Mouse (Mus musculus) intestine, embryonic 14.5 days (tissue): ENCODE data around the gene Unc13a. TPM values are rescaled to one million over a fixed set of nuclear protein-coding genes. Genes with fewer than 3 reads are reported as not detected.

Experiments used
- ATAC-seq: fragments of 200-750 bp; cut with Nextera tagmentation; replicated peaks from 2 replicates; pipeline ENCODE4 v1.8.0; 2017; ENCODE audit warnings: low read depth, moderate number of reproducible peaks, moderate TSS enrichment, moderate library complexity; ENCODE audit not compliant: low FRiP score, low TSS enrichment
- DNase-seq: peaks from one replicate; pipeline ENCODE4 v3.0.0-alpha.2; 2018; ENCODE audit warnings: low spot score
- H3K27ac ChIP-seq: fragments of 300-500 bp; sonication (generic); 2 replicates; pipeline ENCODE4 v1.5.1; 2014; ENCODE audit warnings: low read depth, mild to moderate bottlenecking, control low read depth
- H3K27me3 ChIP-seq: fragments of 300-500 bp; sonication (generic); replicated peaks from 2 replicates; pipeline ENCODE4 v1.6.1; 2014; ENCODE audit warnings: low read length, control low read depth; ENCODE audit not compliant: control insufficient read depth, insufficient read depth
- H3K36me3 ChIP-seq: fragments of 300-500 bp; sonication (generic); 2 replicates; pipeline ENCODE4 v1.6.1; 2014; ENCODE audit warnings: low read length, control low read depth; ENCODE audit not compliant: control insufficient read depth, insufficient read depth
- H3K4me1 ChIP-seq: fragments of 300-500 bp; sonication (generic); replicated peaks from 2 replicates; pipeline ENCODE4 v1.6.1; 2014; ENCODE audit warnings: low read length, control low read depth, mixed read lengths; ENCODE audit not compliant: control insufficient read depth, insufficient read depth
- H3K4me2 ChIP-seq: fragments of 300-500 bp; sonication (generic); 2 replicates; pipeline ENCODE4 v1.6.1; 2014; ENCODE audit warnings: low read length
- H3K4me3 ChIP-seq: fragments of 300-500 bp; sonication (generic); 2 replicates; pipeline ENCODE4 v1.5.1; 2014; ENCODE audit warnings: low read depth, low read length, control low read depth, mixed read lengths
- H3K9ac ChIP-seq: fragments of 300-500 bp; sonication (generic); 2 replicates; pipeline ENCODE4 v1.6.1; 2014; ENCODE audit warnings: mild to moderate bottlenecking, low read length
- H3K9me3 ChIP-seq: fragments of 300-500 bp; sonication (generic); 2 replicates; pipeline ENCODE4 v1.6.1; 2016; ENCODE audit warnings: low read length, control low read depth; ENCODE audit not compliant: control insufficient read depth
- WGBS: fragments of 180-500 bp; shearing (Covaris S2); extraction: QIAGEN DNeasy Blood & Tissue Kit; methylation state at CpG from one replicate; pipeline ENCODE4 v1.1.7; 2014; 5-methylcytosine and 5-hydroxymethylcytosine counted together
- polyA plus RNA-seq: library from polyadenylated mRNA; unstranded; fragments of >200 nt; fragmentation: Nextera tagmentation; extraction: Ambion mirVana; gene quantifications from 2 replicates; pipeline ENCODE4 v1.2.1, GENCODE M21; 2014

Gene Unc13a
- polyA plus RNA-seq, 1 experiment from 2014 or later, result 2.4 TPM

DNA sequence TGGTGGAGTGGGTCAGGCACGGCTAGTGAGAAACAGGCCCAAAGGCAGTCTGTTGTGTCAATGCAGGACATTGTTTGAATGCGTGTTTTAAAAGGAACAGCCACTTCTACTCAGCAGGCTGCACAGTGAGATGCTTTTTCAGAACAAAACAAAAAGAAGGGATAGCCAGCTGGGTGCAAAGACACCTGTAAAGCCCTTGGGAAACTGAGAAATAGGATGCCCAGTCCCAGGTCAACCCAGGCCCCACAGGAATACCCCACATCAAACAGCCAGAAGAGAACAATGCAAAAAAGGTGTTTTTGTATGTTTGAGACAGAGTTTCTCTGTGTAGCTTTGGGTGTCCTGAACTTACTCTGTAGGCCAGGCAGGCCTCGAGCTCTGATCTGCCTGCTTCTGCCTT lies 82.8 kb downstream of the Unc13a start:
- DNase-seq (no peak), ATAC-seq (no peak)
- Histone ChIP-seq H3K27me3 (no peaks in the 10 kb centered on the region), H3K27ac (no peak overlapping the region), H3K4me1 (peaks cover 14% of the 10 kb centered on the region), H3K36me3 (peaks cover 16% of the 10 kb centered on the region), H3K9ac (no peak overlapping the region), H3K9me3 (no peaks in the 10 kb centered on the region), H3K4me2 (no peak overlapping the region), H3K4me3 (no peak overlapping the region)
- WGBS, result 65% methylated on average over 3 of the region's 3 CpGs

DNA sequence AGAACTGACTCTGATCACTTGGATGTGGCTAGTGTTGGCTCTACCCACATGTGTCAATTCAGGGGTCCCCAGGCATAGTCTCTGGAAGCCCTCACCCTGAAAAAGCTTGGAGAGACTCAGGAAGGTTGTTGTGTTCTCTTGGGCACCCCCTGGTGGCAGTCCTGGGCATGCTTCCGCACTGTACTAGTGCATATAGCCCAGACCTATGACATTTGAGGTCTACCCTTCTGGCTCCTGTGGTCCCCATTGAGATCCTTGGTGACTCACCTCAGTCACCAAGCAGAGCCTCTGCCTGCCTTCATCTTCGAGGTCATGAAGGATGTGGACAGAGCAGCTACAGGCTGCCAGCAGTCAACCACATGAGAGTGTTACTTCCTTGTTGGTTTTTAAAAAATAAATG lies 84.7 kb downstream of the Unc13a start:
- no peak overlapping the region for H3K4me2 ChIP-seq
- H3K9me3 ChIP-seq, result no peaks in the 10 kb centered on the region
- H3K27me3 ChIP-seq, result no peaks in the 10 kb centered on the region
- ATAC-seq, result no peak
- no peak overlapping the region for H3K9ac ChIP-seq
- WGBS, result 81% methylated on average over 2 of the region's 2 CpGs
- H3K4me3 ChIP-seq, result no peak overlapping the region
- peaks cover 8% of the 10 kb centered on the region; the same call in 1 of the 2 replicates for H3K4me1 ChIP-seq
- DNase-seq, result no peak
- peaks cover 16% of the 10 kb centered on the region for H3K36me3 ChIP-seq
- H3K27ac ChIP-seq, result no peak overlapping the region

DNA sequence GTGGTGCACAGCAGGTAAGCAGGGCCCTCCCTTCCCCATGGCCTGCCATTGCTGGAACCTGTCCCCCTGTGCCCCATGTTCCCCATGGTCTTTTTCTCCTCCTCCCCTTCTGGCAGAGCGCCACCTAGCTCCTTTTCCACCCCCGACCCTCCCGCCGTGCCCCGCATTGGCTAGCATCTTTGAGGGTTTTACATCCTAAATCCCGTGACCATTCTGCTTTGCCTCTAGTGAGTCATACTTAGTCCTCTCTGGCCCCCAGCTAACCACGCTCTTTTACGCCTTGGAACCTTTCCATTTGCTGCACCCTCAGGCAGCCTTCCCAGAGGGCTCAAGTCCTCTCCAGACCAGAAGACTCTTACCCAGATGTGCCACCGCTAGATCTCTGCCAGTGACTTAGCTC lies 91.4 kb downstream of the Unc13a start:
- DNase-seq (no peak), ATAC-seq (no peak)
- 55% methylated on average over 9 of the region's 9 CpGs for WGBS

DNA sequence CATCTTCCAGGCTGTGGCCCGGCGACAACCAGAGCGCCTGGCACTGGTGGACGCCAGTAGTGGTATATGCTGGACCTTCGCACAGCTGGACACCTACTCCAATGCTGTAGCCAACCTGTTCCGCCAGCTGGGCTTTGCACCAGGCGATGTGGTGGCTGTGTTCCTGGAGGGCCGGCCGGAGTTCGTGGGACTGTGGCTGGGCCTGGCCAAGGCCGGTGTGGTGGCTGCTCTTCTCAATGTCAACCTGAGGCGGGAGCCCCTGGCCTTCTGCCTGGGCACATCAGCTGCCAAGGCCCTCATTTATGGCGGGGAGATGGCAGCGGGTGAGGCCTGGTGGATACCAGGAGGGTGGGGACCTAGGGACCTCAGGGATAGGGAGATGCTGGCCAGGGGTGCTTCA lies 92.1 kb downstream of the Unc13a start:
- Histone ChIP-seq H3K4me3 (no peak overlapping the region), H3K4me1 (no peaks in the 10 kb centered on the region), H3K27ac (no peak overlapping the region), H3K36me3 (peaks cover 7% of the 10 kb centered on the region), H3K4me2 (no peak overlapping the region), H3K9me3 (no peaks in the 10 kb centered on the region), H3K27me3 (no peaks in the 10 kb centered on the region), H3K9ac (no peak overlapping the region)
- DNase-seq (no peak), ATAC-seq (no peak)
- 92% methylated on average over 14 of the region's 14 CpGs for WGBS

More for the DNA sequence above, 91.4 kb downstream of the Unc13a start:
- H3K9me3 ChIP-seq, result no peaks in the 10 kb centered on the region
- no peaks in the 10 kb centered on the region for H3K4me1 ChIP-seq
- no peaks in the 10 kb centered on the region for H3K27me3 ChIP-seq
- H3K4me3 ChIP-seq, result no peak overlapping the region
- no peak overlapping the region for H3K9ac ChIP-seq
- no peak overlapping the region for H3K4me2 ChIP-seq
- no peak overlapping the region for H3K27ac ChIP-seq
- H3K36me3 ChIP-seq, result peaks cover 10% of the 10 kb centered on the region

DNA sequence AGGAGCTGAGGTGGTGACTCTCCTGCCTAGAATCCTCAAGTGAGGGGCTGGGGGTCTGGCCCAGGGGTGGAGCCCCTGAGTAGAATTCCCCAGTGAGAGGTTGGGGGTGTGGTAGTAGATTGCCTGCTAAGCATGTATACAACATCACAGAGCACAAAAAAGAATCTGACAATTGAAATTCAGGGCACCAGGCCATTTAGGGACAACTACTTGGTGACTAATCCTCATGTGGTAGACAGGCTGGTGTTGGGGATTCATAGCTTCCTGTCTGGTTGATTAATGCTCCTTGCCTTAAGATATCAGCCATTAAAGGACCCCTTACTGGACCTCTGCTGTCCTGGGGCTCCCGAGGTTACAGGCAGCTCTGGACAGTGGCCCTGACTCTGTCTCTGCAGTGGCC lies 92.5 kb downstream of the Unc13a start:
- WGBS, result 78% methylated on average over 1 of the region's 1 CpGs
- ATAC-seq (no peak), DNase-seq (no peak)
- no peaks in the 10 kb centered on the region for H3K27me3 ChIP-seq
- H3K4me1 ChIP-seq, result no peaks in the 10 kb centered on the region
- H3K36me3 ChIP-seq, result 0 out of 2 replicates have a peak, but pooled peaks cover 2% of the 10 kb centered on the region
- H3K9me3 ChIP-seq, result no peaks in the 10 kb centered on the region
- H3K4me2 ChIP-seq, result no peak overlapping the region
- H3K27ac ChIP-seq, result no peak overlapping the region
- no peak overlapping the region for H3K4me3 ChIP-seq
- H3K9ac ChIP-seq, result no peak overlapping the region

DNA sequence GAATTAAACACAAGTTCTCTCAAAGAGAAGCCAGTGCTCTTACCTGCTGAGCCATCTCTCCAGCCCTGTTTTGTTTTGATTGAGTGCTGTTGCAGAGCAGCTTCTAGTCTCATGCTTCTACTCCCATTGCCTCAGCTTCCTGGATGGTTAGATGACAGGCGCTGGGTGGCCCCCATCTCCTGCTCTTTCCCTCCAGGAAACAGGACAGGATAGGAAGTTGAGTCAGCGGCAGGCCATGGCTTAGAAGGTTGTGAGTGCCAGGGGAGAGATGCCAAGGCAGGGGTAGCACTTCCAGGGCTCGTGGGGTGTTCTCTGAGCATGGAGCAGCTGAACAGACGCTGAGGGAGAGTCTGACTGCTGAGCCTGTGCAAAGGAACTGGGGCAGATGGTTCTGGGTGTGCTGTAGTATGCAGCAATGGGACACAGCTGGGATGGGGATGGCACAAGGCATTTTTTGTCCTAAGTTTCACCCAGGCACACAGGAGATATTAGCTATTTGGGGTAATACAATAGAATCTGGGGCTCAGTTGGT lies 93.6 kb downstream of the Unc13a start:
- ATAC-seq, result no peak
- Histone ChIP-seq H3K36me3 (no peaks in the 10 kb centered on the region), H3K4me1 (no peaks in the 10 kb centered on the region), H3K27ac (no peak overlapping the region), H3K9ac (no peak overlapping the region), H3K4me2 (no peak overlapping the region), H3K9me3 (no peaks in the 10 kb centered on the region), H3K4me3 (no peak overlapping the region), H3K27me3 (no peaks in the 10 kb centered on the region)
- DNase-seq, result no peak
- WGBS, result 73% methylated on average over 4 of the region's 4 CpGs

DNA sequence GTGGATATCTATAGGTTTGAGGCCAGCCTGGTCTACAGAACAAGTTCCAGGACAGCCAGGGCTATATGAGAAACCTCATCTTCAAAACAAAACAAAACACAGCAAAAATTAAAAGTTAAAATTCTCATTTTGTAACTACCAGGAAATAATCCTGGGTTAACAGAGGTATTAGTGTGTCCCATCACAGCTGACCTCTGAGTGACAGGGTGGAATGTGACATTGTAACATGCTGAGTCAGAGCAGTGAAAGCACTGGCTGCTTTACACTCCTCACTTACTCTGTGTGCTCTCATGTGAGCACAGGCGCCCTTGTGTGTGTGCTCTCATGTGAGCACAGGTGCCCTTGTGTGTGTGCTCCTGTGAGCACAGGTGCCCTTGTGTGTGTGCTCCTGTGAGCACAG lies 96.5 kb downstream of the Unc13a start:
- Histone ChIP-seq H3K9ac (no peak overlapping the region), H3K36me3 (no peaks in the 10 kb centered on the region), H3K4me2 (no peak overlapping the region), H3K4me3 (no peak overlapping the region), H3K27me3 (no peaks in the 10 kb centered on the region), H3K9me3 (no peaks in the 10 kb centered on the region), H3K4me1 (peaks cover 6% of the 10 kb centered on the region; the same call in 1 of the 2 replicates), H3K27ac (no peak overlapping the region)
- ATAC-seq (no peak), DNase-seq (no peak)
- WGBS, result 68% methylated on average over 1 of the region's 1 CpGs

DNA sequence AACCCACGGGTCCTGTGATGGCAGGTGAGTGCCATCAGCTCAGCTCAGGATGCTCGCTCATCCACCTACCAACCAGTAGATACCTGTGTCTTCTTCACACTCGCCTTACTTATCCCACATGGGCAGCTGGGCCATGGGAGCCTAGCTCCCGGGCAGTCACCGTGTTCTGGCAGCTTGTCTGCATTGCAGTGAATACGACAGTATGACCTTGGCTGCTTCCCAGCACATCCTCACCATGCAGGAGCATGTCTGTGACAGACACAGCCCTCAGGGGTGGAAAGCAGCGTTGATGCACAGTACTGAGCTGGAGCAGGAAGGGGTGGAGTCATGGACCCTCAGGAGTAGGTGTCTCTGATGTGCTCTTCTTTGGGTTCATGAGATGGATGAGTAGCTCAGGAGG lies 97.1 kb downstream of the Unc13a start:
- Histone ChIP-seq H3K36me3 (no peaks in the 10 kb centered on the region), H3K9me3 (no peaks in the 10 kb centered on the region), H3K4me3 (no peak overlapping the region), H3K27ac (no peak overlapping the region), H3K4me2 (no peak overlapping the region), H3K9ac (no peak overlapping the region), H3K27me3 (no peaks in the 10 kb centered on the region), H3K4me1 (peaks cover 6% of the 10 kb centered on the region; the same call in 1 of the 2 replicates)
- WGBS, result 78% methylated on average over 7 of the region's 7 CpGs
- ATAC-seq (no peak), DNase-seq (no peak)
